Mouse (Mus musculus) stomach, embryonic 14.5 days (tissue): ENCODE data around the gene Man2a2. TPM values are rescaled to one million over a fixed set of nuclear protein-coding genes. Genes with fewer than 3 reads are reported as not detected.
A peak's percentile ranks its signal among the peaks of the same experiment; 100 is the strongest.
"Not testable (repeated sequence)": the region's sequence is repeated elsewhere in the genome, so short reads cannot be mapped to it uniquely, and the experiment has no call there.

ENCODE experiments used
- ATAC-seq: fragments of 200-750 bp; cut with Nextera tagmentation; 2 replicates; pipeline ENCODE4 v1.8.0; 2017; ENCODE audit warnings: low read depth, moderate TSS enrichment; ENCODE audit not compliant: insufficient number of reproducible peaks, insufficient read depth, low FRiP score
- H3K27ac ChIP-seq: fragments of 300-500 bp; sonication (generic); 2 replicates; pipeline ENCODE4 v1.5.1; 2014; ENCODE audit warnings: mild to moderate bottlenecking, low read length, moderate library complexity, mixed read lengths
- H3K27me3 ChIP-seq: fragments of 300-500 bp; sonication (generic); 2 replicates; pipeline ENCODE4 v1.6.1; 2014; ENCODE audit warnings: low read length, control low read depth, mixed read lengths; ENCODE audit not compliant: control insufficient read depth, insufficient read depth
- H3K36me3 ChIP-seq: fragments of 300-500 bp; sonication (generic); 2 replicates; pipeline ENCODE4 v1.6.1; 2014; ENCODE audit warnings: mild to moderate bottlenecking, control low read depth, low read length, moderate library complexity, mixed read lengths; ENCODE audit not compliant: control insufficient read depth, insufficient read depth
- H3K4me1 ChIP-seq: fragments of 300-500 bp; sonication (generic); 2 replicates; pipeline ENCODE4 v1.6.1; 2014; ENCODE audit warnings: low read length, control low read depth, mixed read lengths; ENCODE audit not compliant: control insufficient read depth, insufficient read depth
- H3K4me2 ChIP-seq: fragments of 300-500 bp; sonication (generic); replicated peaks from 2 replicates; pipeline ENCODE4 v1.6.1; 2014; ENCODE audit warnings: low read depth, low read length, control low read depth
- H3K4me3 ChIP-seq: fragments of 300-500 bp; sonication (generic); 2 replicates; pipeline ENCODE4 v1.5.1; 2014; ENCODE audit warnings: low read depth, low read length, control low read depth
- H3K9ac ChIP-seq: fragments of 300-500 bp; sonication (generic); replicated peaks from 2 replicates; pipeline ENCODE4 v1.6.1; 2014; ENCODE audit warnings: low read depth, mild to moderate bottlenecking, control low read depth, low read length, moderate library complexity, mixed read lengths
- H3K9me3 ChIP-seq: fragments of 300-500 bp; sonication (generic); 2 replicates; pipeline ENCODE4 v1.6.1; 2016; ENCODE audit warnings: low read depth, low read length, control low read depth; ENCODE audit not compliant: control insufficient read depth
- WGBS: fragments of 180-500 bp; shearing (Covaris S2); extraction: QIAGEN DNeasy Blood & Tissue Kit; methylation state at CpG from one replicate; pipeline ENCODE4 v1.1.7; 2014; 5-methylcytosine and 5-hydroxymethylcytosine counted together
- polyA plus RNA-seq: library from polyadenylated mRNA; unstranded; fragments of >200 nt; fragmentation: Nextera tagmentation; extraction: Ambion mirVana; gene quantifications from 2 replicates; pipeline ENCODE4 v1.2.1, GENCODE M21; 2014

Man2a2 gene
- polyA plus RNA-seq, 1 experiment from 2014 or later = 19.8 TPM

DNA sequence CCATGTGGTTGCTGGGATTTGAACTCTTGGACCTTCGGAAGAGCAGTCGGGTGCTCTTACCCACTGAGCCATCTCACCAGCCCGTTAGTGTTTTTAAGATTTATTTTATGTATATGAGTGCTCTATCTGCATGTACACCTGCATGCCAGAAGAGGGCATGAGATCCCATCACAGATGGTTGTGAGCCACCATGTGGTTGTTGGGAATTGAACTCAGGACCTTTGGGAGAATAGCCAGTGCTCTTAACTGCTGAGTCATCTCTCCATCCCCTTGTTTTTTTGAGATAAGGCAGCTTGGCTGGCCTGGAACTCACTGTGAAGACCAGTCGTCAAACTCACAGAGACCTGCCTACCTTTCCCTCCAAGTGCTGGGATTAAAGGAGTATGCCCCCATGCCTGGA, 25.3 kb upstream of the Man2a2 start:
- not testable (repeated sequence) for H3K27ac ChIP-seq, H3K4me3 ChIP-seq, H3K9me3 ChIP-seq, ATAC-seq, H3K27me3 ChIP-seq, H3K9ac ChIP-seq, H3K4me2 ChIP-seq
- WGBS = 88% methylated on average over 4 of the region's 4 CpGs
- H3K36me3 ChIP-seq = peaks cover 45% of the 10 kb centered on the region
- H3K4me1 ChIP-seq = peaks cover 15% of the 10 kb centered on the region

DNA sequence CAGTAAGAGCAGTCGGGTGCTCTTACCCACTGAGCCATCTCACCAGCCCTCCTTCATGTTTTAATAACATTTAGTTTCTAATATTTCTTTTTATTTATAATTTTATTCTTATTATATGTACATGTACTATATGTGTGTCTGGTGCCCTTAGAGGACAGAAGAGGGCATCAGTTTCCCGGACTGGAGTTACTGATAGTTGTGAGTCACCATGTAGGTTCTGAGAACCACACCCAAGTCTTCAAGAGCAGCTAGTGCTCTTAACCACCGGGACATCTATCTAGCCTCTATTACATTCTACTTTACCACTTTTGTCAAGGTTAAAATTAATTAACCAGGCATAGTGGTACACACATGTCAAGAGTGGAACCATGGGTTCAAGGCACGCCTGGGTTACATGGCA, 23.4 kb upstream of the Man2a2 start:
- ATAC-seq = no peak
- Histone ChIP-seq H3K4me2 (no peak overlapping the region), H3K4me3 (no peak overlapping the region), H3K9ac (no peak overlapping the region), H3K27ac (no peak overlapping the region), H3K9me3 (no peaks in the 10 kb centered on the region), H3K27me3 (no peaks in the 10 kb centered on the region), H3K4me1 (no peaks in the 10 kb centered on the region), H3K36me3 (peaks cover 58% of the 10 kb centered on the region)
- 84% methylated on average over 4 of the region's 4 CpGs for WGBS

DNA sequence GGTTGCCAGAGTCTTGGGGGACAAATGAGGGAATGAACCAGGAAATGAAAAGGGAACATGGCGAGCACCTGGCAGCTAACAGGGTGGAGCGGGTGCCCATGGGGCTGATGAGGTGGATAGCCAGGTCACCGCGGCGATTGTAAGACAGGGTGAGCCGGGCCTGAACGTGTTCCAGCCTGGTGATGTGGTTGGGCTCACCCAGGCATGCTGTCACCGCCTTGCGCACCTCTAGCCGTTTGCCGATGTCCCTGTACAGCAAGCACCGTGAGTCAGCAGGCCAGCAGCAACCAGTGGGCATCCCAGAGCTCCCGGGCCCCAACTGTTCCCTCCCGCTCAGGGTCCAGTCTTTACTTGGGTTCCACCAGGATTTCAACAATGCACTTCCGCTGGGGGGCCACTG, 20.9 kb upstream of the Man2a2 start:
- no peaks in the 10 kb centered on the region for H3K9me3 ChIP-seq
- H3K27ac ChIP-seq = no peak overlapping the region
- no peak overlapping the region for H3K9ac ChIP-seq
- H3K4me1 ChIP-seq = peaks cover 6% of the 10 kb centered on the region; the same call in 1 of the 2 replicates
- peaks cover 51% of the 10 kb centered on the region for H3K36me3 ChIP-seq
- no peaks in the 10 kb centered on the region for H3K27me3 ChIP-seq
- ATAC-seq = no peak
- H3K4me3 ChIP-seq = no peak overlapping the region
- no peak overlapping the region for H3K4me2 ChIP-seq
- 92% methylated on average over 15 of the region's 15 CpGs for WGBS

DNA sequence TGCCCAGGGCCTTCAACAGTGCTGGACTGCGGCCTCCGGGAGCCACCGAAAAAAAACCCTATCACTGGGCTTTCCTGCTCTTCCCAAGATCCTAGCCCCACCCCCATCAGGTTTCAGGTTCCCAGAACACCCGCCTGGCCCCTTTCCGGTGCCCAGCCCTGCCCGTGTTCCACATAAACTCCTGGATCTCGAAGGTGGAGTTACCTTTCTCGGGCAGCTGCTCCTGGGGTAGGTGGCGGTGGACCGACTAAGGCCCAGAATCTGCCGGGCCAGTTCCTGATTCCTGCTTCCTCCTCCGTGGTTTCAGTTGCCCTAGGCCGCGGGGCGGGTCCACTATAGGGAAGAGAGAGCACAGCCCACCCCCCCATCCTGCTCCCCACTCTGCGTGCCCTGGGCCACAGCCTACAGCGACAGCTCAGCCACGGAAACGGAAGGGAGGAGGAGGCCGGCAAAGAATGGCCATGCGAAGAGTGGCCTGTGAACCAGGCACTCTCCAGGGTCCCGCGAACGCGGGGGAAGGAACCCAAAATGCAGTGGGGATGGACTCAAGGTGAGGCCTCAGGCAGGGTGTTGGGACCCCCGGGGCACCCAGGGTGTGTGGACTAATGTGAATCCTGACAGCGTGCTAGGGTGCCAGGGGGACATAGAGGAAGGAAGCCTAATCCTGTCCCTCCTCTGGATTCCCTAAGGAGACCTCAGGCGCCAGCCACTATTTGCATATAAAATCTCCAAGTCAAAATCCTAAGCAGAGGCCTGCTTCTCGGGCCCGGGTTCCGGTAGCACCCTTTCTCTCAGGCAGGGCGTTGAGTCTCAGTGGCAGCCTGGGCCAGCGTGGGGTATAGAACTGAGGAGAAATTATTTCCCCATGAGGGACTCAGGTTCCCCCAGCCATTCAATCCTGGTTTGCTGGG, 16.7 kb upstream of the Man2a2 start, which contains the start of gene Fes:
Gene Fes, minus strand, starts transcription at position 314 of the 911 bp plus-strand sequence.
- peak within 1 kb of the TSS; percentile 11 for H3K9ac ChIP-seq
- H3K4me2 ChIP-seq = peak within 1 kb of the TSS; percentile 45
- peak within 1 kb of the TSS; percentile 17 for H3K4me3 ChIP-seq
- peak; percentile 44; the same call in 1 of the 2 replicates for ATAC-seq
- H3K9me3 ChIP-seq = no peaks in the 10 kb centered on the region
- H3K27ac ChIP-seq = peak within 1 kb of the TSS; percentile 56; the same call in 1 of the 2 replicates
- H3K27me3 ChIP-seq = no peaks in the 10 kb centered on the region
- WGBS = 16% methylated on average over 33 of the region's 33 CpGs
- H3K36me3 ChIP-seq = peaks cover 27% of the 10 kb centered on the region
- peaks cover 6% of the 10 kb centered on the region; the same call in 1 of the 2 replicates for H3K4me1 ChIP-seq

DNA sequence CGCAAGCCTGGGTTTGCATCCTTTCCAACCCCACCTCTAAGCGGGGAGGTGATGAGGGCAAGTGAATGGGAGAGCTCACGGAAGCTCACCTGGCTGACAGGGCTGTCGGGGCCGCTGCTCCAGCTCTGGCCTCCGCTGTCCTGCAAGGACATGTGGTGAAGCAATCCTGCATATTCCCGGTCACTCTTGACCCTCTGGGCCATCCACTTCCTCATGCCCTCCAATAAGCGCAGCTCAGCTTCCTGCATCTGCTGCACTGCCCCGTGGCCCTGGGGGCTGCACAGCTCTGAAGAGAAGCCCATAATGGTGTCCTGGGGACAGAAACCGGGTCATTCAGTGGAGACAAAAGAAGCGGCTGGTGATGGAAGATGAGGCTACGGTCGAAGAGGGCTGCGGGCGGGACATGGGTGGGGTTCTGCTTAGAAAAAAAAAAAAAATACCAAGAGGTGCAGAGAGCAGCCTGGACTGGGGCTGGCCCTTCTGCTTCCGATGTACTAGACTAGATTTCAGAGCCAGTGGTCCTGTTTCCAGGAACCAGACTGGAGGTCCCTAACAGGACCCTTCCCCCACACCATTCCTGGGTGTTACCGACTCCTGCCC, 16.0 kb upstream of the Man2a2 start:
- ATAC-seq = no peak
- Histone ChIP-seq H3K27ac (peak overlapping the region; percentile 18; the same call in 1 of the 2 replicates), H3K36me3 (peaks cover 20% of the 10 kb centered on the region), H3K9me3 (no peaks in the 10 kb centered on the region), H3K27me3 (no peaks in the 10 kb centered on the region), H3K9ac (peak overlapping the region; percentile 11), H3K4me1 (peaks cover 6% of the 10 kb centered on the region; the same call in 1 of the 2 replicates), H3K4me2 (peak overlapping the region; percentile 45), H3K4me3 (peak overlapping the region; percentile 17)
- 38% methylated on average over 17 of the region's 17 CpGs for WGBS

DNA sequence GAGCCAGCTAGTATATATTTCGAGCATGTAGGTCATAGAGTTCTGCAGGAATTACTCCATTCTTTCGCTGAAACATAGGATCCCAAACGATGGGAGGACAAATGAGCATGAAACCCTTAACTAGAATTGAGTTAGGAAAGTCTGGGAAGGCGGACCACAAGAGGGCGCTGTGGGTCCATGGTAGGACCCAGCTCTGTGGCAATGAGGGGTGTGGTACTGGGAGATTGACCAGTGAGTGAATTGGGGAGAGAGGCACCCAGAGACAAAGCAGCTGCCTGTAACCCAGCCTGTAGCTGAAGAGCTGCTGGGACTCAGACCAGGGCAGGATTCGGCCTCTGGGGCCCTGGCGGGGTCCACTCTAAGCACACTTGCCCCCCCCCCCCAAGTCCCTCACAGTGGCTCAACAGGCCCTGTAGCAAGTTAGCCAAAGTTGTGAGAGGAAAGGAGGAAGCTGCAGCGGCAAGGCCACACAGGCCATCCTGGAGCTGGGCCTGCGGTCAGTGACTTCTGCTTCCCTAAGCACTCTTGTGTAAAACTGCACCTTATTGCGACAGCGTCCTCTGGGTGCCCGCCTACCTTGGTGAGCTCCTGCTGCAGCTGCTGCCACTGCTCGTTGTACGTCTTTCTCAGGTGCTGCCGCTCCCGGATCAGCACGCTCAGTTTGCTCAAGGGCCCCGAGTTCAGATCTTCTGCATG, 15.2 kb upstream of the Man2a2 start:
- Histone ChIP-seq H3K36me3 (peaks cover 12% of the 10 kb centered on the region), H3K27me3 (no peaks in the 10 kb centered on the region), H3K4me1 (peaks cover 6% of the 10 kb centered on the region; the same call in 1 of the 2 replicates), H3K4me3 (0 out of 2 replicates have a peak overlapping the region, but pooled peaks have one; percentile 3), H3K4me2 (peak overlapping the region; percentile 45; the same call in 1 of the 2 replicates), H3K9me3 (no peaks in the 10 kb centered on the region), H3K27ac (0 out of 2 replicates have a peak overlapping the region, but pooled peaks have one; percentile 22), H3K9ac (no peak overlapping the region)
- peak; percentile 57; the same call in 1 of the 2 replicates for ATAC-seq
- WGBS = 43% methylated on average over 18 of the region's 18 CpGs

DNA sequence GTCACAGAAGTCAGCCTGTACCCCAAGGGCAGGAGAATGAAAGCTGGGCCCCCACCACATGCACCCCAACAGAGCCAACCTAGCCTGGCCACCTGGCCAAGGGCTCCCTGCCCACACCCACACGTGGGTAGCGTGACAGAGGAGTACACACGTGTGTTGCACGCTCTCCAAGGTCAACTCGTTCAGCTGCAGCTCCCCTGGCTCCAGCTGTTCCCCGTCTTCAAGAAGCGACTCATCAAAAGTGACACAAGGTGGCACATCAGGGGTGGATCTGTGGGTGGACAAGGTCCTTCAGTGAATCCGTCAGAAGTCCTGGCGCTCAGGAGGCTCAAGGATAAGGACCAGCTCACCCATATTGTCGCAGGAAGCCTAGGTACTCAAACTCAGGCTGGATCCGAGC, 11.7 kb upstream of the Man2a2 start:
- Histone ChIP-seq H3K4me1 (peaks cover 2% of the 10 kb centered on the region; the same call in 1 of the 2 replicates), H3K36me3 (no peaks in the 10 kb centered on the region), H3K4me3 (no peak overlapping the region), H3K27me3 (no peaks in the 10 kb centered on the region), H3K9me3 (no peaks in the 10 kb centered on the region), H3K27ac (no peak overlapping the region), H3K4me2 (no peak overlapping the region), H3K9ac (no peak overlapping the region)
- 68% methylated on average over 11 of the region's 11 CpGs for WGBS
- ATAC-seq = no peak

DNA sequence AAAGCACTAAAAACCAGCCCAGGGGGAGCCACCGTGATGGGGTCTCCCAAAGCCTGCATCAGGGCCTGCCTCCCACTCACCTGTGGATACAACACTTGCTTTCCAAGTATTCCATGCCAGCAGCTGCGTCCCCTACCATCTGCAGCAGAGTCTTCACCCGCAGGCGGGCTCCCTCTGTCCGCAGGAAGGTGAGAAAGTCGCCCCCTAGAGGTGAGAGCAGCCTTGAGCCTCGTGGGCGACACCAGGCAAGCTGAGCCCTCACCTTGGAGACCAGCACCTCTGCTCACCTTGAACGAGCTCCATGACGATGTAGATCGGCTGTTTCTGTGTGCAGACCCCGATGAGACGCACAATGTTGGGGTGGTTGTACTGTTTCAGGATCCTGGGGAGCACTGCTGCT, 8.4 kb upstream of the Man2a2 start:
- WGBS = 57% methylated on average over 13 of the region's 13 CpGs
- Histone ChIP-seq H3K4me3 (no peak overlapping the region), H3K9me3 (no peaks in the 10 kb centered on the region), H3K27me3 (no peaks in the 10 kb centered on the region), H3K9ac (no peak overlapping the region), H3K36me3 (no peaks in the 10 kb centered on the region; the same call in 1 of the 2 replicates), H3K4me2 (no peak overlapping the region), H3K4me1 (no peaks in the 10 kb centered on the region), H3K27ac (no peak overlapping the region)
- ATAC-seq = no peak
